In the genomic region with DNA sequence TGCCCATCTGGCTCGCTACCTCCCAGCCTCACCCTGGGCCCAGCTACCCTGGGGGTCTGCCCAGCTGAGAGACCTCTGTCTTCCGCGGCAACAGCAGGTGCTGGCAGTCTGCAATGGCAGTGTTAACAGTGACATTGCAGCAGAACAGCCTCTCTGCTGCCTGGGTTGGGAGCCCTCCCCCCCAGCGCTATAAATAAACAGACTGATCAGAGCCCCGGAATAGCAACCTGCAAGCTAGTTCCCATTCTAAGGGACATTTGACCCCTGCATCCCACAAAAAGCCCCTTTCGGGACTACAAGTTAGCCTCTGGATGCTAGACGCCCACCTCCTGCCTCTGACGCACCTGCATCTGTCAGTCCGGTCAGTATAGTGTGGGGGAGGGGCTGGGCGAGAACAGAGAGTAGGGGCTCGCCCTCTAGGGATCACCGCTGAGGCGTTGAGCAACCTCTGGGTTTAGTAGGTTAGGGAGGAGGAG, we compare ENCODE assay signal across 8 mouse cellular contexts. TPM values are rescaled to one million over a fixed set of nuclear protein-coding genes. Genes with fewer than 3 reads are reported as not detected.
DNase-seq lines count a peak whose midpoint lies in the region; ATAC-seq and TF ChIP-seq lines count a peak whose summit lies in the region.

TSS of gene Myadml2 (minus strand) at position 158 of the 476 bp plus-strand sequence.

- peaks cover 8% of the 10 kb centered on the region for H3K27me3 ChIP-seq in embryonic facial prominence, embryonic 14.5 days (replicated peaks; ENCODE audit: control insufficient read depth, insufficient read depth, low read length)
- no peaks in the 10 kb centered on the region for H3K27me3 ChIP-seq in heart, embryonic 14.5 days (ENCODE audit: control insufficient read depth, insufficient read depth, low read length)
- H3K27me3 ChIP-seq in limb, embryonic 14.5 days (ENCODE audit: control insufficient read depth, insufficient read depth, low read length): no peaks in the 10 kb centered on the region
- no peaks in the 10 kb centered on the region for H3K27me3 ChIP-seq in neural tube, embryonic 13.5 days

- peak within 1 kb of the TSS; percentile 34; the same call in 1 of the 2 replicates for H3K9ac ChIP-seq in embryonic facial prominence, embryonic 14.5 days (ENCODE audit: low read depth, low read length)
- H3K9ac ChIP-seq in heart, embryonic 14.5 days (ENCODE audit: low read length): peak within 1 kb of the TSS; percentile 80
- H3K9ac ChIP-seq in limb, embryonic 14.5 days (ENCODE audit: low read depth, low read length, severe bottlenecking): no peak within 1 kb of the TSS
- H3K9ac ChIP-seq in neural tube, embryonic 13.5 days: peak within 1 kb of the TSS; percentile 65

- peaks cover 12% of the 10 kb centered on the region for H3K4me1 ChIP-seq in embryonic facial prominence, embryonic 14.5 days (ENCODE audit: control insufficient read depth, insufficient read depth, low read length)
- peaks cover 9 to 12% of the 10 kb centered on the region in 2 experiments for H3K4me1 ChIP-seq in heart, embryonic 14.5 days (ENCODE audit: control insufficient read depth in 2 of 2, insufficient read depth in 2 of 2, low read length in 2 of 2)
- peaks cover 3% of the 10 kb centered on the region for H3K4me1 ChIP-seq in limb, embryonic 14.5 days (ENCODE audit: control insufficient read depth, insufficient read depth, low read length)
- H3K4me1 ChIP-seq in neural tube, embryonic 13.5 days (replicated peaks): peaks cover 17% of the 10 kb centered on the region

- no peaks in the 10 kb centered on the region for H3K9me3 ChIP-seq in embryonic facial prominence, embryonic 14.5 days (ENCODE audit: control insufficient read depth, low read length)
- no peaks in the 10 kb centered on the region for H3K9me3 ChIP-seq in heart, embryonic 14.5 days (ENCODE audit: control insufficient read depth, low read length)
- H3K9me3 ChIP-seq in limb, embryonic 14.5 days (ENCODE audit: control insufficient read depth, low read length): no peaks in the 10 kb centered on the region
- H3K9me3 ChIP-seq in neural tube, embryonic 13.5 days: no peaks in the 10 kb centered on the region

- H3K27ac ChIP-seq in embryonic facial prominence, embryonic 14.5 days (replicated peaks; ENCODE audit: low read depth, low read length): no peak within 1 kb of the TSS
- H3K27ac ChIP-seq in heart, embryonic 14.5 days (replicated peaks in 1 of 2; ENCODE audit: control insufficient read depth in 1 of 2, insufficient read depth in 1 of 2, low read depth in 2 of 2, low read length in 2 of 2): peak within 1 kb of the TSS; percentile 86 to 95
- no peak within 1 kb of the TSS for H3K27ac ChIP-seq in limb, embryonic 14.5 days (replicated peaks; ENCODE audit: low read depth, low read length)
- no peak within 1 kb of the TSS for H3K27ac ChIP-seq in neural tube, embryonic 13.5 days (replicated peaks)

- H3K4me2 ChIP-seq in embryonic facial prominence, embryonic 14.5 days (ENCODE audit: low read depth, low read length): peak within 1 kb of the TSS; percentile 39
- H3K4me2 ChIP-seq in heart, embryonic 14.5 days (ENCODE audit: low read length): peak within 1 kb of the TSS; percentile 72
- peak within 1 kb of the TSS; percentile 8; the same call in 1 of the 2 replicates for H3K4me2 ChIP-seq in limb, embryonic 14.5 days (replicated peaks; ENCODE audit: low read depth, low read length, severe bottlenecking)
- peak within 1 kb of the TSS; percentile 53 for H3K4me2 ChIP-seq in neural tube, embryonic 13.5 days

- no peak for ATAC-seq in embryonic facial prominence, embryonic 14.5 days (ENCODE audit: low read depth)
- ATAC-seq in heart, embryonic 14.5 days (ENCODE audit: insufficient number of reproducible peaks, insufficient read depth, low FRiP score, low read depth): peak; percentile 40; the same call in 1 of the 2 replicates
- ATAC-seq in limb, embryonic 14.5 days (ENCODE audit: low FRiP score, low read depth): no peak
- no peak for ATAC-seq in neural tube, embryonic 13.5 days (ENCODE audit: low read depth)
- ATAC-seq in monocyte, adult 5-6 weeks (replicated peaks; ENCODE audit: insufficient number of reproducible peaks, low FRiP score, low TSS enrichment, poor library complexity, severe bottlenecking): no peak

- TF ChIP-seq POLR2A in limb, embryonic 14.5 days (IDR thresholded peaks at IDR 0.05; ENCODE audit: borderline replicate concordance, extremely low read depth, insufficient read depth, insufficient read length): no peak

- DNase-seq in kidney, postnatal 25 days: peak; percentile 34 to 57
- no peak for DNase-seq in kidney, postnatal 14 days
- DNase-seq in Muller cell, postnatal 12 days (ENCODE audit: inconsistent ontology term): peak; percentile 24
- DNase-seq in embryonic facial prominence, embryonic 14.5 days (ENCODE audit: low spot score): peak; percentile 51
- no peak for DNase-seq in limb, embryonic 14.5 days (ENCODE audit: low spot score)

- 0 out of 2 replicates have a peak within 1 kb of the TSS, but pooled peaks have one; percentile 6 for H3K4me3 ChIP-seq in embryonic facial prominence, embryonic 14.5 days (ENCODE audit: low read depth, low read length)
- H3K4me3 ChIP-seq in heart, embryonic 14.5 days (ENCODE audit: control insufficient read depth in 1 of 2, insufficient read depth in 1 of 2, low read depth in 1 of 2, low read length in 2 of 2): peak within 1 kb of the TSS; percentile 49 to 68
- H3K4me3 ChIP-seq in limb, embryonic 14.5 days (replicated peaks; ENCODE audit: low read length): no peak within 1 kb of the TSS
- peak within 1 kb of the TSS; percentile 22 for H3K4me3 ChIP-seq in neural tube, embryonic 13.5 days

- 6% methylated on average over 13 of the region's 13 CpGs for WGBS in embryonic facial prominence, embryonic 14.5 days
- 2% methylated on average over 13 of the region's 13 CpGs for WGBS in heart, embryonic 14.5 days
- 4% methylated on average over 13 of the region's 13 CpGs for WGBS in limb, embryonic 14.5 days
- WGBS in neural tube, embryonic 13.5 days: 5% methylated on average over 13 of the region's 13 CpGs

- H3K36me3 ChIP-seq in embryonic facial prominence, embryonic 14.5 days (ENCODE audit: control insufficient read depth, insufficient read depth, low read length): no peaks in the 10 kb centered on the region
- H3K36me3 ChIP-seq in heart, embryonic 14.5 days (ENCODE audit: control insufficient read depth, insufficient read depth, low read length): no peaks in the 10 kb centered on the region
- no peaks in the 10 kb centered on the region for H3K36me3 ChIP-seq in limb, embryonic 14.5 days (ENCODE audit: control insufficient read depth, insufficient read depth, low read length)
- H3K36me3 ChIP-seq in neural tube, embryonic 13.5 days: no peaks in the 10 kb centered on the region

RNA-seq across cellular contexts. Expression of gene Myadml2, which starts in this region (rescaled TPM):
- polyA plus RNA-seq in embryonic facial prominence, embryonic 14.5 days (2014; fragmentation: Nextera tagmentation; extraction: Ambion mirVana): 3.4 and 3.6 TPM in 2 replicates
- polyA plus RNA-seq in heart, embryonic 14.5 days (2014; fragmentation: Nextera tagmentation; extraction: Ambion mirVana): 19.4 and 19.5 TPM in 2 replicates
- 0.22 and 0.60 TPM in 2 replicates for polyA plus RNA-seq in limb, embryonic 14.5 days (2012; rRNA removed)
- polyA plus RNA-seq in limb, embryonic 14.5 days (2014; fragmentation: Nextera tagmentation; extraction: Ambion mirVana): 0.68 and 1.6 TPM in 2 replicates
- polyA plus RNA-seq in neural tube, embryonic 13.5 days (2015; fragmentation: Nextera tagmentation; extraction: Ambion mirVana): 0.66 and 1.7 TPM in 2 replicates
- total RNA-seq in monocyte, adult 5-6 weeks (2017): not detected in 3 replicates

Comparison
In these comparisons a context has a peak if more than half of its experiments do, and no peak if none do; other contexts are left out.
1. DNase-seq: peak in kidney, postnatal 25 days (2 of 2), Muller cell, postnatal 12 days (single experiment) and embryonic facial prominence, embryonic 14.5 days (single experiment); none in kidney, postnatal 14 days (single experiment) and limb, embryonic 14.5 days (single experiment).
2. H3K27ac ChIP-seq: peak in heart, embryonic 14.5 days (2 of 2); none in embryonic facial prominence, embryonic 14.5 days (single experiment), limb, embryonic 14.5 days (single experiment) and neural tube, embryonic 13.5 days (single experiment).
3. H3K4me2 ChIP-seq: peak in every context shown above with its lines; median percentile 72 in heart, embryonic 14.5 days; 53 in neural tube, embryonic 13.5 days; 39 in embryonic facial prominence, embryonic 14.5 days; 8 in limb, embryonic 14.5 days.